Mouse (Mus musculus) megakaryocyte, embryonic 14.5 days (primary cell): ENCODE results near the gene Akap13.

Experiments
- FLI1 ChIP-seq: IDR thresholded peaks from 2 replicates; pipeline ENCODE4 v1.6.1; 2012; ENCODE audit warnings: low read length, inconsistent platforms, mixed read lengths
- GATA1 ChIP-seq: IDR thresholded peaks from 3 replicates; pipeline ENCODE4 v1.6.1; 2012; ENCODE audit warnings: mixed read lengths, low read length, inconsistent platforms, borderline replicate concordance

DNA sequence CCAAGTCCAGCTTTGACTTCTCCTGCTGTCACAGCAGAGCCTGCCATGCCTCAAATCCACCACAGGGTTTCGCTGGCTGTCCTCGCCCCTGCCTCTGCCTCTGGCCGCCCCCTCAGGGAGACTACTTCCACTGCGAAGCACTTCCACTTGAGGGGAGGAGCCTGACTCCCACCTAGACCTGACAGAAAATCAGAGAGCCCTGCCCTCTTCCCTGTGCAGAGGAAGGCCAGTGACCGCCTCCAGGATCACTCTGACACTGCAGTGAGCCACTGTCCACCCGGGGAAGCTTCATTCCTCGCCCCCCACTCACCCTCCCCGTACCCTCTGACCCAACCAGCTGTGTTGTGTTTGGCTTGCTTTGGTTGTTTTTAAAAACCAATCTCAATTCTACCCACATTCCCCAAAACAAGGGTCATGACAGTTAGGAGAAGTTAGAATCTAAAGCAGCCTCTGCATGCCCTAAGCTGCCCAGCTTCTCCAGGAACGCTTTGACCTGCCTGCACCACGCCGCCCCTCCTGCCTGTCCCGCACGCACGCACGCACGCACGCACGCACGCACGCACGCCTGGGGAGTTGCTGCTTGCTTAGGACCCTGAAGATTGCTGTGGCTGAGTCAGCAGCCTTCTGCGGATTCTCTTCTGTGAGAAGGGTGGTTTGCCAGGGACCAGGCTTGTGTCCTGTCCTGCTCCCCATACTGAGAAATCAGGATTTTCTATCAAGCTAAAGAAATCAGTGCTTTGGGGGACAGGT, 297.3 kb downstream of the Akap13 start:
- TF ChIP-seq GATA1 (no peak), FLI1 (no peak)
